Mouse (Mus musculus) right cerebral cortex, postnatal 4 days (tissue): Measurements from ENCODE around the gene Olfr301.

Experiments
- DNase-seq: peaks from one replicate; pipeline ENCODE4 v3.0.0-alpha.2; 2022

Gene Olfr301

GRCm38 (mm10) chr7:86403546-86403945, at the start of gene Olfr301:
TSS of gene Olfr301 (plus strand) at chr7:86403846.
- DNase-seq, result no peak

DNA sequence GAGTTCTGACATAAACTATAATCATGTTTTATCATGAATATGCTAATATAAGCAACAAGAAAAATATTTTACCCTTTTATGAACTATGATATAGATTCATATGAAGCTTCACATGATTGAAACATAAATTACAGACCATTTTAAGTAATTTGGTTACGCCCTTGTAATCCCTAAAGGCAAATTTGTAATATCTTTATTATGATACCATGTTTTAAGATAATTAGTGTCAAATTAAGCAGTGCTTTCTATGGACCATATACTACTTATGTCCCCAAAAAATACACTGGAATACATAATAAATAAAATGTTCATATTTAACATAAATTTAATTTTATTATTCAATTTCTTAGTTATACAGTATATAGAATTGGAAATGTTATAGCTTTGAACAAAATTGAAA, 36.8 kb upstream of the Olfr301 start, which contains the start of gene Olfr305:
Olfr305 (minus strand) TSS at position 101 of the 400 bp plus-strand sequence.
- no peak for DNase-seq

DNA sequence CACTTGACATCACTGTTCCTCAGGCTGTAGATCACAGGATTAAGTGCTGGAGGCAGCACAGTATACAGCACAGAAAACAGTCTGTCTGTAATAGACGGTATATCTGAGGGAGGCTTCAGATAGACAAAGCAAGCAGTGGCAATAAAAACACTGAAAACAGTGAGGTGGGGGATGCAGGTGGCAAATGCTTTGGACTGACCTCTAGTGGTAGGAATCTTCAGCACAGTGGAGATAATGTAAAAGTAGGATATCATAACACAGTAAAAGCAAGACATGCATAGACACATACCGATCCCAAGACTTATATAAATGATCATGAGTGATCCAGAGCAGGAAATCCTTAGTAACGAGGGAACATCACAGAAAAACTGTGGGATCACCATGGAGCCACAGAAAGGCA, 17.9 kb upstream of the Olfr301 start:
- no peak for DNase-seq

DNA sequence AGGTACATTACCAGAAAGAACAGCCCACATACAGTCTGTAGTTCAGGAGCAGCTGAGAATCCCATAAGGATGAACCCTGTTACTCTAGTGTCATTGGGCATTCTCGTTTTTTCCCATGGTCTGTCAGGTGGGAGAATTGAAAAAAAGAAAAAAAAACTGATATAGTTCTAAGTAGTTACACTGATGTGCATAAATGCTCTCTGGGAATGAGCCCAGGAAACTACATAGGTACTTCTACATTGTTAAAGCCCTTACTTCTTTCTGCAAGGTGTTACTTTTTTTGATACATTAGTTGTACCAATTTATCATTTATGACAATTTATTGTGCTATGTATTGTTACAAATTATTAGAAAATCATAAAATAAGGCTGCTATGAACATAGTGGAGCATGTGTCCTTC, 17.1 kb upstream of the Olfr301 start, which contains the start of gene Olfr304:
Olfr304 (minus strand) TSS at position 101 of the 400 bp plus-strand sequence.
- no peak for DNase-seq

- DNase-seq, result no peak
Measured at GRCm38 (mm10) chr7:86397689-86398088, 6.0 kb upstream of the Olfr301 start, which contains the start of gene Olfr303. TSS of gene Olfr303 (minus strand) at chr7:86397789.

- DNase-seq, result no peak
Measured at GRCm38 (mm10) chr7:86459621-86460020, 56.0 kb downstream of the Olfr301 start, which contains the start of gene Olfr299. TSS of gene Olfr299 (plus strand) at chr7:86459921.
